Mouse (Mus musculus): ENCODE measurements at regions not wholly inside any gene's neighbourhood (a gene's known extent, or its start where the extent isn't known, plus 50 kb on each side); places are given as distances from the start of the nearest gene placed in this dataset.
"Not testable (repeated sequence)": the region's sequence is repeated elsewhere in the genome, so short reads cannot be mapped to it uniquely, and the experiment has no call there.

GRCm38 (mm10) chr5:142281997-142282396, 119.3 kb upstream of the Foxk1 start:
- TF ChIP-seq POLR2A (IDR thresholded peaks at IDR 0.05; ENCODE audit: borderline replicate concordance, extremely low read depth, insufficient read depth, insufficient read length, poor library complexity, severe bottlenecking) (no peak), CTCF (IDR thresholded peaks at IDR 0.05; ENCODE audit: borderline replicate concordance, extremely low read depth, insufficient read depth, insufficient read length) (no peak)
- peak; percentile 8 for DNase-seq (ENCODE audit: low read depth)

GRCm38 (mm10) chr5:142287981-142288380, 113.3 kb upstream of the Foxk1 start:
- DNase-seq (ENCODE audit: low read depth): no peak
- TF ChIP-seq POLR2A (IDR thresholded peaks at IDR 0.05; ENCODE audit: borderline replicate concordance, extremely low read depth, insufficient read depth, insufficient read length, poor library complexity, severe bottlenecking): no peak
- no peak for TF ChIP-seq CTCF (IDR thresholded peaks at IDR 0.05; ENCODE audit: borderline replicate concordance, extremely low read depth, insufficient read depth, insufficient read length)

GRCm38 (mm10) chr5:142291451-142291850, 109.8 kb upstream of the Foxk1 start:
- TF ChIP-seq POLR2A (IDR thresholded peaks at IDR 0.05; ENCODE audit: borderline replicate concordance, extremely low read depth, insufficient read depth, insufficient read length, poor library complexity, severe bottlenecking) (no peak), CTCF (IDR thresholded peaks at IDR 0.05; ENCODE audit: borderline replicate concordance, extremely low read depth, insufficient read depth, insufficient read length) (no peak)
- DNase-seq (ENCODE audit: low read depth): peak; percentile 41

GRCm38 (mm10) chr5:142296401-142296800, 104.9 kb upstream of the Foxk1 start:
- not testable (repeated sequence) for DNase-seq (ENCODE audit: low read depth)

- TF ChIP-seq CTCF (IDR thresholded peaks at IDR 0.05; ENCODE audit: borderline replicate concordance, extremely low read depth, insufficient read depth, insufficient read length) (no peak), POLR2A (IDR thresholded peaks at IDR 0.05; ENCODE audit: borderline replicate concordance, extremely low read depth, insufficient read depth, insufficient read length, poor library complexity, severe bottlenecking) (no peak)
- no peak for DNase-seq (ENCODE audit: low read depth)
These were observed 101.7 kb upstream of the Foxk1 start for GRCm38 (mm10) chr5:142299621-142300020.

GRCm38 (mm10) chr5:142308511-142308910, 92.8 kb upstream of the Foxk1 start:
- no peak for DNase-seq (ENCODE audit: low read depth)
- TF ChIP-seq CTCF (IDR thresholded peaks at IDR 0.05; ENCODE audit: borderline replicate concordance, extremely low read depth, insufficient read depth, insufficient read length) (no peak), POLR2A (IDR thresholded peaks at IDR 0.05; ENCODE audit: borderline replicate concordance, extremely low read depth, insufficient read depth, insufficient read length, poor library complexity, severe bottlenecking) (no peak)

GRCm38 (mm10) chr5:142313944-142314343, 87.4 kb upstream of the Foxk1 start:
- no peak for DNase-seq (ENCODE audit: low read depth)
- no peak for TF ChIP-seq POLR2A (IDR thresholded peaks at IDR 0.05; ENCODE audit: borderline replicate concordance, extremely low read depth, insufficient read depth, insufficient read length, poor library complexity, severe bottlenecking)
- no peak for TF ChIP-seq CTCF (IDR thresholded peaks at IDR 0.05; ENCODE audit: borderline replicate concordance, extremely low read depth, insufficient read depth, insufficient read length)

GRCm38 (mm10) chr5:142314466-142314865, 86.8 kb upstream of the Foxk1 start:
- TF ChIP-seq CTCF (IDR thresholded peaks at IDR 0.05; ENCODE audit: borderline replicate concordance, extremely low read depth, insufficient read depth, insufficient read length) (no peak), POLR2A (IDR thresholded peaks at IDR 0.05; ENCODE audit: borderline replicate concordance, extremely low read depth, insufficient read depth, insufficient read length, poor library complexity, severe bottlenecking) (no peak)
- DNase-seq (ENCODE audit: low read depth): no peak

GRCm38 (mm10) chr5:142319268-142319667, 82.0 kb upstream of the Foxk1 start:
- peak; percentile 77 for DNase-seq (ENCODE audit: low read depth)
- TF ChIP-seq POLR2A (IDR thresholded peaks at IDR 0.05; ENCODE audit: borderline replicate concordance, extremely low read depth, insufficient read depth, insufficient read length, poor library complexity, severe bottlenecking) (no peak), CTCF (IDR thresholded peaks at IDR 0.05; ENCODE audit: borderline replicate concordance, extremely low read depth, insufficient read depth, insufficient read length) (peak; percentile 91)

GRCm38 (mm10) chr5:142321316-142321715, 80.0 kb upstream of the Foxk1 start:
- no peak for DNase-seq (ENCODE audit: low read depth)
- no peak for TF ChIP-seq POLR2A (IDR thresholded peaks at IDR 0.05; ENCODE audit: borderline replicate concordance, extremely low read depth, insufficient read depth, insufficient read length, poor library complexity, severe bottlenecking)
- TF ChIP-seq CTCF (IDR thresholded peaks at IDR 0.05; ENCODE audit: borderline replicate concordance, extremely low read depth, insufficient read depth, insufficient read length): no peak

GRCm38 (mm10) chr5:142324928-142325327, 76.4 kb upstream of the Foxk1 start:
- no peak for TF ChIP-seq CTCF (IDR thresholded peaks at IDR 0.05; ENCODE audit: borderline replicate concordance, extremely low read depth, insufficient read depth, insufficient read length)
- TF ChIP-seq POLR2A (IDR thresholded peaks at IDR 0.05; ENCODE audit: borderline replicate concordance, extremely low read depth, insufficient read depth, insufficient read length, poor library complexity, severe bottlenecking): no peak
- DNase-seq (ENCODE audit: low read depth): no peak

GRCm38 (mm10) chr5:142325560-142325959, 75.7 kb upstream of the Foxk1 start:
- TF ChIP-seq POLR2A (IDR thresholded peaks at IDR 0.05; ENCODE audit: borderline replicate concordance, extremely low read depth, insufficient read depth, insufficient read length, poor library complexity, severe bottlenecking): no peak
- TF ChIP-seq CTCF (IDR thresholded peaks at IDR 0.05; ENCODE audit: borderline replicate concordance, extremely low read depth, insufficient read depth, insufficient read length): peak; percentile 24; the same call in 1 of the 2 replicates
- DNase-seq (ENCODE audit: low read depth): no peak

- peak; percentile 39 for DNase-seq (ENCODE audit: low read depth)
- TF ChIP-seq CTCF (IDR thresholded peaks at IDR 0.05; ENCODE audit: borderline replicate concordance, extremely low read depth, insufficient read depth, insufficient read length) (peak; percentile 56; the same call in 1 of the 2 replicates), POLR2A (IDR thresholded peaks at IDR 0.05; ENCODE audit: borderline replicate concordance, extremely low read depth, insufficient read depth, insufficient read length, poor library complexity, severe bottlenecking) (no peak)
These were observed 74.0 kb upstream of the Foxk1 start for GRCm38 (mm10) chr5:142327261-142327660.

All from brain, embryonic 14.5 days (tissue).